Mouse (Mus musculus): ENCODE measurements around the gene Rbm8a. TPM values are rescaled to one million over a fixed set of nuclear protein-coding genes. Genes with fewer than 3 reads are reported as not detected.

The Rbm8a gene
- total RNA-seq, 2 experiments from 2014 or later, result 37.6 to 38.5 TPM

- no peak for TF ChIP-seq CTCF (IDR thresholded peaks at IDR 0.05)
- intact Hi-C loops (cut with DNase I), result no loop called here
- DNase-seq (ENCODE audit: extremely low spot score in 1 of 2, low spot score in 2 of 2), result no peak
- H3K4me3 ChIP-seq, result no peak overlapping the region
- H3K27ac ChIP-seq, result no peak overlapping the region
Observed at GRCm38 (mm10) chr3:96675690-96676089, 46.0 kb downstream of the Rbm8a start.

GRCm38 (mm10) chr3:96678456-96678855 lies 48.7 kb downstream of the Rbm8a start:
- intact Hi-C loops (cut with DNase I), result no loop called here
- no peak for DNase-seq (ENCODE audit: extremely low spot score in 1 of 2, low spot score in 2 of 2)
- Histone ChIP-seq H3K27ac (no peak overlapping the region), H3K4me3 (no peak overlapping the region)
- TF ChIP-seq CTCF (IDR thresholded peaks at IDR 0.05), result no peak

- no peak for TF ChIP-seq CTCF (IDR thresholded peaks at IDR 0.05)
- intact Hi-C loops (cut with DNase I), result no loop called here
Observed at GRCm38 (mm10) chr3:96679159-96679674, 49.5 kb downstream of the Rbm8a start.

GRCm38 (mm10) chr3:96680269-96680956 lies 50.7 kb downstream of the Rbm8a start:
- Histone ChIP-seq H3K4me3 (no peak overlapping the region), H3K27ac (no peak overlapping the region)
- intact Hi-C loops (cut with DNase I), result no loop called here
- DNase-seq (ENCODE audit: extremely low spot score in 1 of 2, low spot score in 2 of 2), result no peak
- TF ChIP-seq CTCF (IDR thresholded peaks at IDR 0.05), result no peak

More at GRCm38 (mm10) chr3:96679159-96679674, 49.5 kb downstream of the Rbm8a start:
- no peak for DNase-seq (ENCODE audit: extremely low spot score in 1 of 2, low spot score in 2 of 2)
- Histone ChIP-seq H3K27ac (no peak overlapping the region), H3K4me3 (no peak overlapping the region)

Other genes with a start within 250 kb of the Rbm8a start
- not detected for gene BC107364, start 177.6 kb upstream of the Rbm8a start, total RNA-seq (2021)
- gene Hfe2, start 104.8 kb upstream of the Rbm8a start, total RNA-seq (2021), result 1 to 10 TPM; 1.7 to 1.8 TPM
- 10 to 100 TPM; 22.4 to 28.2 TPM for gene Txnip, start 72.0 kb upstream of the Rbm8a start, total RNA-seq (2021)
- not detected for gene Gm16253, start 52.9 kb upstream of the Rbm8a start, total RNA-seq (2021)
- gene Polr3gl, start 35.8 kb upstream of the Rbm8a start, total RNA-seq (2021), result 10 to 100 TPM; 26.6 to 28.1 TPM
- gene Ankrd34a, start 33.3 kb upstream of the Rbm8a start, total RNA-seq (2021), result 10 to 100 TPM; 66.8 to 70.3 TPM
- 10 to 100 TPM; 18.6 to 21.5 TPM for gene Lix1l, start 28.8 kb upstream of the Rbm8a start, total RNA-seq (2021)
- gene Pex11b, start 5.4 kb downstream of the Rbm8a start, total RNA-seq (2021), result 10 to 100 TPM; 53.0 to 56.3 TPM
- gene Gm42957, start 5.5 kb downstream of the Rbm8a start, total RNA-seq (2021), result under 1 TPM; 0.41 to 0.68 TPM
- gene Itga10, start 15.7 kb downstream of the Rbm8a start, total RNA-seq (2021), result 1 to 10 TPM; 2.9 to 3.6 TPM
- gene Ankrd35, start 40.2 kb downstream of the Rbm8a start, total RNA-seq (2021), result 1 to 10 TPM; 8.3 to 9.5 TPM
- gene Pias3, start 66.5 kb downstream of the Rbm8a start, total RNA-seq (2021), result 10 to 100 TPM; 23.6 to 30.3 TPM
- gene Nudt17, start 78.6 kb downstream of the Rbm8a start, total RNA-seq (2021), result 10 to 100 TPM in 1 of 2 experiments, 1 to 10 TPM in 1; 8.7 to 10.4 TPM
- 10 to 100 TPM; 22.7 to 25.3 TPM for gene Polr3c, start 97.7 kb downstream of the Rbm8a start, total RNA-seq (2021)
- 10 to 100 TPM; 58.3 to 61.9 TPM for gene Rnf115, start 97.7 kb downstream of the Rbm8a start, total RNA-seq (2021)
- under 1 TPM in 1 of 2 experiments, not detected in 1; 0.14 TPM for gene Pdzk1, start 199.4 kb downstream of the Rbm8a start, total RNA-seq (2021)
- not detected for gene Cd160, start 199.4 kb downstream of the Rbm8a start, total RNA-seq (2021)

Data from left cerebral cortex, adult 2 months (tissue).